Mouse (Mus musculus) intestine, postnatal 0 days (tissue): ENCODE measurements around the gene Pced1a. TPM values are rescaled to one million over a fixed set of nuclear protein-coding genes. Genes with fewer than 3 reads are reported as not detected.

Source experiments
- ATAC-seq: fragments of 200-750 bp; cut with Nextera tagmentation; 2 replicates; pipeline ENCODE4 v1.8.0; 2017; ENCODE audit warnings: mild to moderate bottlenecking, moderate TSS enrichment, moderate library complexity
- H3K27ac ChIP-seq: fragments of 300-500 bp; sonication (generic); 2 replicates; pipeline ENCODE4 v1.5.1; 2014; ENCODE audit warnings: mild to moderate bottlenecking, low read depth, low read length, moderate library complexity
- H3K27me3 ChIP-seq: fragments of 300-500 bp; sonication (generic); replicated peaks from 2 replicates; pipeline ENCODE4 v1.6.1; 2014; ENCODE audit warnings: low read length, mixed read lengths; ENCODE audit not compliant: control insufficient read depth, insufficient read depth
- H3K36me3 ChIP-seq: fragments of 300-500 bp; sonication (generic); 2 replicates; pipeline ENCODE4 v1.6.1; 2014; ENCODE audit warnings: mild to moderate bottlenecking, moderate library complexity; ENCODE audit not compliant: control insufficient read depth, insufficient read depth
- H3K4me1 ChIP-seq: fragments of 300-500 bp; sonication (generic); replicated peaks from 2 replicates; pipeline ENCODE4 v1.6.1; 2014; ENCODE audit warnings: antibody characterized with exemption, low read length, mixed read lengths; ENCODE audit not compliant: control insufficient read depth, insufficient read depth
- H3K4me2 ChIP-seq: fragments of 300-500 bp; sonication (generic); replicated peaks from 2 replicates; pipeline ENCODE4 v1.6.1; 2014; ENCODE audit warnings: low read depth, mild to moderate bottlenecking, moderate library complexity
- H3K4me3 ChIP-seq: fragments of 300-500 bp; sonication (generic); 2 replicates; pipeline ENCODE4 v1.5.1; 2014; ENCODE audit warnings: low read depth, low read length
- H3K9ac ChIP-seq: fragments of 300-500 bp; sonication (generic); 2 replicates; pipeline ENCODE4 v1.6.1; 2014; ENCODE audit warnings: mild to moderate bottlenecking, low read depth, low read length
- H3K9me3 ChIP-seq: fragments of 300-500 bp; sonication (generic); 2 replicates; pipeline ENCODE4 v1.6.1; 2016; ENCODE audit warnings: mixed run types; ENCODE audit not compliant: control insufficient read depth
- CTCF ChIP-seq: sonication (generic); IDR thresholded peaks from 2 replicates; pipeline ENCODE4 v1.5.1; 2016; ENCODE audit warnings: low read depth, mild to moderate bottlenecking, control low read depth, antibody characterized with exemption, moderate library complexity
- WGBS: fragments of 180-500 bp; shearing (Covaris S2); extraction: QIAGEN DNeasy Blood & Tissue Kit; methylation state at CpG from one replicate; pipeline ENCODE4 v1.1.7; 2014; 5-methylcytosine and 5-hydroxymethylcytosine counted together
- polyA plus RNA-seq: library from polyadenylated mRNA; unstranded; fragments of >200 nt; fragmentation: Nextera tagmentation; extraction: Ambion mirVana; gene quantifications from 2 replicates; pipeline ENCODE4 v1.2.1, GENCODE M21; 2015

Gene Pced1a
- polyA plus RNA-seq, 1 experiment from 2014 or later: 6.1 TPM

DNA sequence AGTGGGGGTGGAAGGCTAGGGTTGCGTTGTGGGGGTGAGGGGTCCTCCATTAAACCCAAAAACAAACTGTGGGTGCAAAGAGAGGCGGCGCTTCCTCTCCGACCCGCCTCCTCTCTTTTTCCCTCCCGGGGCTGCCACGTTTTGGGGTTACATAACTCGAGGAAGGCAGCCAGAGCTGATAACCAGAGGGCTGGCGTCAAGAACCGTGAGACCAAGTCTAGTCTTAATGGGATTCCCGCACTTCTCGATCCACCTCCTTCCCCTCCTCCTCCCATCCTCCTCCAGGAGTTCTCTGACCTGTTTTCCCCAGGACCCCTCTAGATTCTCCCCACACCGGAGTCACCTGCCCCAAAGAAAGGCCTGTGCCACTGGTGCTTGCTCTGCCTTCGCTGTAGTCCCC lies 26.4 kb downstream of the Pced1a start:
- ATAC-seq: no peak
- Histone ChIP-seq H3K27ac (no peak overlapping the region), H3K9ac (no peak overlapping the region)

DNA sequence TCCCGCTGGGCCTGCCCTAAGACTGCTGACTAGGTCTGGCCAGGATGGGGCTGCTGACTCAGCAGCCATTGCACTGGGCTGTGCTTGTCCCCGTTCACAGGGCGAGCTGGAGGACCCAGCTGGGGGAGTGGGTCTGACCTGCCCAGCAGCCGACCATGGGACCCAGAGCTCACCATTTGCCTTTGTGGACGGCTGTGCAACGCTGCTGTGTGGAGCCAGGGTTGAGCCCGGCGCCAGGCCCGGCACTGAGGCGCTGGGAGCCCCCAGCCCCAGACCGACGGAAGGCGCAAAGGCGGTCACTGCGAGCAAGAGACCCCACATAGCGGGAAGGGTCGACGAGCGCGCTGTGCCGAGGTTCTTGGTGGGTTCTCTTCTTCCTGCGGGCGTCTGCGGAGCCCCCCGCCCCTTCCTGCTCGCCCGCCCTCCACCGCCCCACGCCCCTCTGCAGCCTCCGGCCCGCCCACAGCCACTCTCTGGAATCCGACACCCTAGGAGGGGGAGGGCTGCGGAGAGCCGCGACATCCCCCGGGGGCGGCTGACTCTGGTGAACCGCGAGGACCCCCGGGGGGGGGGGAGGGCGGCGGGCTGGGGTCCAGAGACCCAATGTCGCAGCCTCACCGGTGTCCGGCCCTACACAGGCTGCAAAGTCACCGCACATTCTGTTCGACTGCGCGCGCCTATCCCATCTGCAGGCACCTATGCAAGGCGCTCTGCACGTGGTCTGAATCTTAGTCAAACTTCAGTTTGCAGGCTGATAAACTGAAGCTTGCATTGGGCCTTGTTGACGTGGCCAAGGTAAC lies 27.1 kb downstream of the Pced1a start, which contains the start of gene Cpxm1:
Gene Cpxm1, minus strand, starts transcription at position 389 of the 800 bp plus-strand sequence.
- Histone ChIP-seq H3K27ac (no peak within 1 kb of the TSS), H3K4me3 (peak within 1 kb of the TSS; percentile 48), H3K36me3 (no peaks in the 10 kb centered on the region; the same call in 1 of the 2 replicates), H3K9ac (peak within 1 kb of the TSS; percentile 26), H3K9me3 (no peaks in the 10 kb centered on the region), H3K27me3 (peaks cover 8% of the 10 kb centered on the region; the same call in 1 of the 2 replicates), H3K4me2 (peak within 1 kb of the TSS; percentile 76), H3K4me1 (no peaks in the 10 kb centered on the region; the same call in 1 of the 2 replicates)
- TF ChIP-seq CTCF: no peak
- WGBS: under 1% methylated on average over 46 of the region's 53 CpGs
- no peak for ATAC-seq

More for the DNA sequence above, 26.4 kb downstream of the Pced1a start:
- 26% methylated on average over 10 of the region's 14 CpGs for WGBS
- TF ChIP-seq CTCF: no peak
- no peaks in the 10 kb centered on the region for H3K9me3 ChIP-seq
- H3K27me3 ChIP-seq: peaks cover 8% of the 10 kb centered on the region; the same call in 1 of the 2 replicates
- peak overlapping the region; percentile 76 for H3K4me2 ChIP-seq
- no peaks in the 10 kb centered on the region; the same call in 1 of the 2 replicates for H3K36me3 ChIP-seq
- H3K4me1 ChIP-seq: no peaks in the 10 kb centered on the region; the same call in 1 of the 2 replicates
- H3K4me3 ChIP-seq: peak overlapping the region; percentile 48; the same call in 1 of the 2 replicates

DNA sequence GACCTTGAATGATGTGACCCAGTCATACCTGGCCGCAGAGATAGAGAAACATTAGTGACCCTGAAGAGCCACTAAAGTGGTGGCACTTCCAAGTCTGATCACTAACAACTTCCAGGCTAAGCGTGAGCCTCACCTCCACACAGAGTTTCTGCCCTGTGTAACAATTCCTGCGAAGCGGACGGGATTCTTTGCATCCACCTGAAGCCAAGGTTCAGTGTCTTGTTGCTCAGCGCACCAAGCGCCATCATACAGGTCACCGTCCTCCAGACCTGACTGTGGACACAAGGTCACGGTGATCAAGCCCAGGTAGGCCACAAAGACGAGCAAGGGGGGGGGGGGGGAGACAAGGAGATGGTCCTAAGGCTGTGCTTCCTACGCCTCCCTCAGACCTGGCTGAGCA lies 28.8 kb downstream of the Pced1a start:
- Histone ChIP-seq H3K4me3 (no peak overlapping the region), H3K4me1 (no peaks in the 10 kb centered on the region; the same call in 1 of the 2 replicates), H3K9me3 (no peaks in the 10 kb centered on the region), H3K27me3 (peaks cover 8% of the 10 kb centered on the region; the same call in 1 of the 2 replicates), H3K36me3 (no peaks in the 10 kb centered on the region; the same call in 1 of the 2 replicates), H3K27ac (no peak overlapping the region), H3K4me2 (no peak overlapping the region), H3K9ac (no peak overlapping the region)
- no peak for ATAC-seq
- WGBS: 94% methylated on average over 11 of the region's 11 CpGs
- no peak for TF ChIP-seq CTCF

DNA sequence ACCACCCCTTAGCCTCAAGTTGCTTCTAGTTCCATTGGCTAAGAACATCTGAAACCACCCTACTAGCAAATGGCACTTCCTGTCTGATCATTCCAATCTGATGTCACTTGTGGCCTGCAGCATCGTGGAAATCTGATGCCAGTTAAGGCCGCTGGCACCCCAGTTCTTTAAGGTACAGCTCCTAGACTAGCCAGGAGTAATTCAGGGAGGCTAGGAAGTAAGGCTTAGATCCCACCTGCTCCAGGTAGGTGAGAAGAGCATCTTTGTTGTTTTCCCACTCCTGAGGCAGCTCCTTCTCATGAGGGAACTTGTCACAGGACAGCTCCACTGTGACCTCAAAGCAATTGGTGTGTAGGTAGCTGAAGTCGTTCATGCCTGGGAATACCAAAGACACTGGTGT lies 31.7 kb downstream of the Pced1a start:
- Histone ChIP-seq H3K4me2 (no peak overlapping the region), H3K27me3 (peaks cover under 1% of the 10 kb centered on the region; the same call in 1 of the 2 replicates), H3K27ac (no peak overlapping the region), H3K9ac (no peak overlapping the region), H3K36me3 (no peaks in the 10 kb centered on the region; the same call in 1 of the 2 replicates), H3K4me3 (no peak overlapping the region), H3K9me3 (no peaks in the 10 kb centered on the region), H3K4me1 (no peaks in the 10 kb centered on the region; the same call in 1 of the 2 replicates)
- WGBS: 91% methylated on average over 3 of the region's 3 CpGs
- ATAC-seq: no peak
- TF ChIP-seq CTCF: no peak

DNA sequence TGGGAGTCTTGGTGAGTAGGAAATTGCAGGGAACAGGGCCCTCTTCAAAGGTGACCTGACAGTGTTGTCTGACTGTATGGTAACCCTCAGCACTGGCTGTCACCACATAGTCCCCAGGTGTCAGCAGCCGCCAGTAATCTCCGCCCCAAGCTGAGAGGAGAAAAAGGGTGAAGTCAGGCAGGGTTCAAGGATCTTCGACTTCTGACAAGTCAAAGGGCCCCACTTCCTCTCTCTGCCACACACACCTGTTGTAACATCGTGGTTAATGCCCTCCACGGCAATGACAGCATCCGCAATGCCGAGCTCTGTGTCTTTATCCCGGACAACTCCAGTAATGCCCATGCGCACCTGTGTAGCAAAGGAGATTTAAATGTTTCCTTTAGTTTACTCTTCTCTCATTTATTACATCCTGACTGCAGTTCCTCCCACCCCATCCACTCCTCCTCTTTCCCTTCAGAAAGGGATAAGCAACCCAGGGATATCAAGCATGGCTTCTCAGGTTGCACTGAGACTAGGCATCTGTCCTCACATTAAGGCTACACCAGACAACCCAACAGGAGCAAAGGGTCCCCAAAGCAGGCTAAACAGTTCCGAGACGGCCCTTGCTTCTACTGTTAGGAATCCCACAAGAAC lies 33.4 kb downstream of the Pced1a start:
- no peak for TF ChIP-seq CTCF
- WGBS: 72% methylated on average over 11 of the region's 11 CpGs
- no peak overlapping the region for H3K4me3 ChIP-seq
- H3K4me2 ChIP-seq: no peak overlapping the region
- ATAC-seq: no peak
- no peak overlapping the region for H3K9ac ChIP-seq
- no peak overlapping the region for H3K27ac ChIP-seq
- H3K9me3 ChIP-seq: no peaks in the 10 kb centered on the region
- no peaks in the 10 kb centered on the region; the same call in 1 of the 2 replicates for H3K36me3 ChIP-seq
- H3K4me1 ChIP-seq: no peaks in the 10 kb centered on the region
- H3K27me3 ChIP-seq: no peaks in the 10 kb centered on the region; the same call in 1 of the 2 replicates

DNA sequence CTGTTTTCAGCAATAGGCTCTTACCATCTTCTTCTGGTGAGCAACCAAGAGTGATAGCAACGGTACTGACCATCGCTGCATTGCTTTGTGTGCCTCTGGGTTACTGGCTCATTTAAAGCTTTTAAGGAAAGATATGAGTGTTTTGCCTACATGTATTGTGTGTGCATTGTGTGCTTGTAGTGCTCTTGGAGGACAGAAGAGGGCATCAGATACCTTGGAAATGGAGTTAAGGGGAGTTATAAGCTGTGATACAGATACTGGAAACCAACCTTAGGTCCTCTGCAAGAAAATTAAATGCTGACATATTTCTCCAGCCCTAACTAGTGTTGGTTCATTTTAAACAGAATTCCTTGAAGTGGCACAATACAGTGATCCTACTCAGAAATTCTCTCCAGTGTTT lies 35.7 kb downstream of the Pced1a start:
- no peaks in the 10 kb centered on the region for H3K4me1 ChIP-seq
- no peak overlapping the region for H3K27ac ChIP-seq
- no peak overlapping the region for H3K4me2 ChIP-seq
- H3K9me3 ChIP-seq: no peaks in the 10 kb centered on the region
- TF ChIP-seq CTCF: peak; percentile 66
- no peak for ATAC-seq
- H3K36me3 ChIP-seq: no peaks in the 10 kb centered on the region
- no peak overlapping the region for H3K4me3 ChIP-seq
- 83% methylated on average over 2 of the region's 2 CpGs for WGBS
- H3K9ac ChIP-seq: no peak overlapping the region
- H3K27me3 ChIP-seq: no peaks in the 10 kb centered on the region
